Mouse (Mus musculus) gastrocnemius, adult 8-10 months (tissue): ENCODE data around the gene Esrrb. TPM values are rescaled to one million over a fixed set of nuclear protein-coding genes. Genes with fewer than 3 reads are reported as not detected.
A peak's percentile ranks its signal among the peaks of the same experiment; 100 is the strongest.

Experiments
- DNase-seq, 2 experiments: peaks; one replicate each; pipeline ENCODE4 v3.0.0; 2022; ENCODE audit warnings: low spot score in 2 of 2
- total RNA-seq, 4 experiments: library from RNA; stranded (reverse); gene quantifications; 2 replicates each; pipeline ENCODE4 v1.2.4; 2022

Esrrb gene
- total RNA-seq, 4 experiments from 2014 or later = 6.7 to 9.7 (median 7.4) TPM

- DNase-seq = peak in 1 of 2 experiments; percentile 17
These were observed 131.9 kb downstream of the Esrrb start for GRCm38 (mm10) chr12:86492822-86493221.

- no peak for DNase-seq
These were observed 136.2 kb downstream of the Esrrb start for GRCm38 (mm10) chr12:86497126-86497525.

DNA sequence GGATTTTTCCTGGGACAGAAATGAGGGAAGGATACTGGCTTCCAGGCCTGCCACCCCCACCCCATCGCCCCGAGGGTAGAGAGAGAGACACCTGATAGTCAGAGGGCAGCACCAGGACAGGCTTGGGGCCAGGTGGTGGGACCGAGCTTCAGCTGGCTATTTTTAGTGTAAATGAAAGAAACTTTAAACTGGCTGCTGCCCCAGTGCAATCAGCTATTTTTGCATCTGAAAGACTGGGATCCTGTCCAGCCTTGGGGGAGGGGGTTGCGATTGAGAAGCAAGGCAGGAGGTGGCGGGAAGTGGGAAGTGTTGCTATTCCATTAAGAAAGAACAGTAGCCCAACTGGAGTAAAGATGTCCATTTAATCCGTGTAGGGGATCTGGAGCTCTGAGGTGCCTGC is 137.8 kb downstream of the Esrrb start:
- peak; percentile 80 to 85 for DNase-seq

GRCm38 (mm10) chr12:86501728-86502127 is 140.8 kb downstream of the Esrrb start:
- DNase-seq = no peak

DNA sequence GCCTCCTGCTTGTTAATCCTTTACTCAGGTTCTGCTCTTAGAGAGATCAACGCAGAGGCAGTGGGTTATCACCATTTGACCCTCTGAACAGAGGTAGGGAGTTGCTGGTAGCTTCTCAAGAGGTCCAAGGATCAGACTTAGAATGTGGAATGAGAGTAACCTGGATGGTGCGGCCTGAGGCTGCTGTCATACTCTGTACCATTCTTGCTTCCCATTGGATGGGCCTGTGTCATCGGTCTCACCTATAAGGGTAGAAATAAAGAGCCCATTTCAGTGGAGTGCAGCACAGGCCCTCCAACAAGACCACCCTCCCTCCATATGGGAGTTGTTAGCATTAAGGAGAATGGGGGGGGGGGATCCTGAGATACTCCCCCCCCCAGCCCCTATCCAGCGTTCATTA is 143.0 kb downstream of the Esrrb start:
- no peak for DNase-seq

- no peak for DNase-seq
These were observed 143.4 kb downstream of the Esrrb start for GRCm38 (mm10) chr12:86504321-86504720.

DNA sequence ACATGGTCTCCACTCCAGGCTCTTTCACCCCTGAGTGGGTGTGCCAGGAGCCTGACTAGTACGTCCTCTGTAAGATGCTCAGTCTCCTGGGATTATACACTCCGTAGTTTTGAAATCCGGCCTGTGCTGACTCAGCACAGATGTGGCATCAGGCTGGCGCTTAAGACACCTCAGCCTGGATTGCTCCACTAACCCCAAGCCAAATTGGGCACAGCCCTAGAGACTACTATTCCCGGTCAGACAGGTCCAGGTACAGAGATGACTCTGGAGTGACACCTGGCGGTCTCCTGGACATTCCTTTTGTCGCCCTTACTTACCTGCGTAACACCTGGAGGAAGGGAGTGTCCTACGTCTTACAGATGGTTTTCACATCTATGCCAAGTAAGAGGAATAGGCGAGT is 146.8 kb downstream of the Esrrb start:
- DNase-seq = no peak

DNA sequence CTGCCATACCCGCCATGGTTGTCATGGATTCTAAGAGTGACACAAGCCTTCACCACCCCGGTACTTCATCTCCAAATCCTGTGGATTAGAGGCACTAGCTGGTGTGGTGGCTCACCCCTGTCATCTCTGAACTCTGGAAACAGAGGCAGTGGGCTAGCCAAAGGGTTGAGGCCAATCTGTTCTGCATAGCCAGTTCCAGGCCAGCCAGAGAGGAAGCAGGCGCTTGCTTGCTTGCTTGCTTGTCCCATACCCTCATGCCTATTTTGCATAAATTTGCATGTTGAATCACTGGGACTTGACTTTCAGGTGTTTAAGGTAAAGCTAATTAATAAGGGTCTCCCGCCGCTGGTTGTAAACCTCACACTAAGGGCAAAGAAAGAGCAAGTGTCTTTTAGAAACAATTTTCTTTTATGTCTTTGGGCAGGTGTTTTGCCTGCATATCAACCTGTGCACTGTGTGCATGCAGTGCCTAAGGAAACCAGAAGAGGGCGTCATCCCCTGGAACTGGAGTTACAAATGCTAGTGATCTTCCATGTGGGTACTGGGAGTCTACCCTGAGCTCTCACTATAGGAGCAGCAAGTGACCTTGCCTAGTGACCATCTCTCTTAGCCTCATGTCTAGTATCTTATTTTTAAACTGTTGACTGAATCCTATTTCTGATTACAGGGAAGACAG is 147.5 kb downstream of the Esrrb start:
- DNase-seq = no peak

- DNase-seq = no peak
These were observed 148.7 kb downstream of the Esrrb start for GRCm38 (mm10) chr12:86509295-86510279.

GRCm38 (mm10) chr12:86512335-86512734 is 151.4 kb downstream of the Esrrb start:
- no peak for DNase-seq

- DNase-seq = no peak
These were observed 152.7 kb downstream of the Esrrb start for GRCm38 (mm10) chr12:86513596-86513995.

DNA sequence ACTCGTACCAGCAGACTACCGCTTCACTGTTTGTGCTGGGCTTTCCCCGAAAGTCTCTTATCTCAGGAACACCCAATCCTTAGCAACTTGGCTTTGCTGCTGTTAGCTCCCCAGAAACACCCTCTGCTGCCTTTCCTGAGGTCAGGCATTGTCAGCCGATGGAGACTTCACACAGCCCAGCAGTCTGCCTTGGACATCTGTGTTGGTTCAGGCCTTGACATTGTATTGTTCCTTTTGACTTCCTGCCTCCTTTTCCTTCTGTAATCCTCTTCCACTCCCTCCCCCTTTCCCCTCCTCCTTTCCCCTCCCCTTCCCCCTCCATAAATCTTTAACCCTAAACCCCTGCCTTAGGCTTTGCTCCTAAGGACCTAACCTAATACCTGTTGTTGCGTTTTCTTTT is 155.7 kb downstream of the Esrrb start:
- no peak for DNase-seq

GRCm38 (mm10) chr12:86517721-86518120 is 156.8 kb downstream of the Esrrb start:
- peak in 1 of 2 experiments; percentile 32 for DNase-seq

DNA sequence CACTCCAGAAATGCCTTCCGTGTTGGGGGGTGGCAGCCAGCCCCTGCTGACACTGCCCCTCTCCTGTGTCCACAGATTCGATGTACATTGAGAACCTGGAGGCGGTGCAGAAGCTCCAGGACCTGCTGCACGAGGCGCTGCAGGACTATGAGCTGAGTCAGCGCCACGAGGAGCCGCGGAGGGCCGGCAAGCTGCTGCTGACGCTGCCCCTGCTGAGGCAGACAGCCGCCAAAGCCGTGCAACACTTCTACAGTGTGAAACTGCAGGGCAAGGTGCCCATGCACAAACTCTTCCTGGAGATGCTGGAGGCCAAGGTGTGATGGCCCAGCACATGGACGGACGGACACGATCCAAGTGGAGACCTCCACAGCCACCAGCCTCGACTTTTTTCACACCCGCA is 157.8 kb downstream of the Esrrb start:
- no peak for DNase-seq

DNA sequence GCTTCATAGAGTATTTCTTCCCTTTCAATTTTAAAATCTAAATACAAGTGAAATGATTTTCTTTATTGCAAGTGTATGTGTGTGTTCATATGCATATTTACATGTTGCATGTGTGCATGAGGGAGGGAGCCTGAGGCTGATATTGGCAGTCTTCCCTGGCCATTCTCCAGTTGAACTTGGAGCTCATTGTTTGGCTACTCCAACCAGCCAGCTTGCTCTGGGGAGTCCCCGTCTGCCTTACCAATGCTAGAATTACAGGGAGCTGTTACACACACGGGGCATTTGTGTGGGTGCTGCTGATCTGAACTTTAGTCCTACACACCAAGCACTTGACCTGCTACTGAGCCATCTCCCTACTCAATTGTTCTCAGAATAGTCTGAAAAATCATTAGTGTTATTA is 173.4 kb downstream of the Esrrb start:
- no peak for DNase-seq

DNA sequence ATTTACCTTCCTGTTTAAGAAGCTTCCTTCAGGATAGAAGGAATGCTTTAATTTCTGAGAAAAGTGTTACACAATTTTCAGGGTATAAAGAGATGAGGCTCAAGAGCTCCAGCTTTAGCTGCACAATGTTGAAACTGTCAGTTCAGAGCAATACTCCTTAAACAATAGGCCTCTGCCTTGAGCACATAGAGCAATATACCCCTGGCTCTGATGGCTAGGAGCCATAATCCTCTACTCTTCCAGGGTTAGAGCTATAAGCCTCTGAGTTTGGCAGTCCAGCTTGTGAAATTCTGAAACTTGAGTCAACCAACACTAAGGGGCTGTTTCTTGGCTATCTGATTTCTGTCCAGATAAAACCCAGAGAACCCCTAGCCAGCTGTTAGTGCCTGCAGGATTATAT is 176.9 kb downstream of the Esrrb start:
- DNase-seq = no peak

GRCm38 (mm10) chr12:86538711-86539110 is 177.8 kb downstream of the Esrrb start:
- DNase-seq = peak; percentile 23 to 31

DNA sequence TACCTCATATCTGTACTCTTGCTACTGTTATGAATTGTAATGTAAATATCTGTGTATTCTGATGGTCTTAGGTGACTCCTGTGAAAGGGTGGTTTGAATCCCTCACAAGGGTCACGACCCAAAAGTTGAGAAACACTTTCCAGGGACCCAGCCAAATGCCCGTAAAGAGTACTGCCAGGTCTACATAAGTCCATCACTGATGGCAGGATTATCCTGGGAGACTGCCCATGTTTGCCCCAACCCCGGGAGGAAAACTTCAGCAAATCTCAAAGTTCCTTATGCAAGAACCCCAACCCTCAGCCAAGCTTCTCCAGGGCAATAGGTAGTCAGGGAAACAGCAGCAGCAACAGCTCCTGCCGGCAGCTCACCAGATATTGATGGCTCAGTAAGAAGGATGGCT is 178.6 kb downstream of the Esrrb start:
- no peak for DNase-seq

DNA sequence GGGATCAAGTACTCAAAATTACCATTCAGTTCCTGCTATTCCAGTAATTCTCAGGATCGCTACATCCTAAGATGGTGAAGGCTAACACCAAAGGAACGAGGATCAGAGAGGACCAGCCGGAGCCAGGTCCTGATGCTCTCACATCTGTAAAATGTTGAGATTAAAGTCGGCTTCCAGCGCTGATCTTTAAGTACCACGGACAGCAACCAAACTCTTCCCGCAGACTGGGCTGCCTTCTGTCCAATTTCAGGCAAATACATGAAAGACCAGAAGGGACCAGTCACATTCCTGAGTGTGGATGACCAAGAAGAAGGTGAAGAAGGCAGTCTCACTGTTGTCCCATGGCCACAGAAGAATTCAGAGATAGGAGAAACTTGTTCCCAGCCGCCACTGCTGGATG is 186.9 kb downstream of the Esrrb start:
- DNase-seq = no peak

DNA sequence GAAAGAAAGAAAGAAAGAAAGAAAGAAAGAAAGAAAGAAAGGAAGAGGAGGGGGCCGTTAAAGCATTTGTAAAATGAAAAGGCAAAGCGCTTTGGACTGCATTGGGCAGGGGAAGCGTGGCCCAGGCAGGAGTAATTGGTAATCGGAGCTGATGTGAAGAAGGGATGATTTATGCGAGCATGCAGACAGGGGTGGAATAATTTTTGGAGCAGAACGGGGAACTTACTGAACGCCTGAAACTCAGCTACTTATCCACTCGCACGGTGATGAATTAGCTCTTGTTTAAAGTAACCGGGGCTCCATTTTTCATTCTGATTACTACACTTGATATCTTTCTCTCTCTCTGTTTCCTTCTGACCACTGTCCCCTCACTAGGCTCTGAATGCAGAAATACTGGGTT is 192.1 kb downstream of the Esrrb start:
- no peak for DNase-seq

DNA sequence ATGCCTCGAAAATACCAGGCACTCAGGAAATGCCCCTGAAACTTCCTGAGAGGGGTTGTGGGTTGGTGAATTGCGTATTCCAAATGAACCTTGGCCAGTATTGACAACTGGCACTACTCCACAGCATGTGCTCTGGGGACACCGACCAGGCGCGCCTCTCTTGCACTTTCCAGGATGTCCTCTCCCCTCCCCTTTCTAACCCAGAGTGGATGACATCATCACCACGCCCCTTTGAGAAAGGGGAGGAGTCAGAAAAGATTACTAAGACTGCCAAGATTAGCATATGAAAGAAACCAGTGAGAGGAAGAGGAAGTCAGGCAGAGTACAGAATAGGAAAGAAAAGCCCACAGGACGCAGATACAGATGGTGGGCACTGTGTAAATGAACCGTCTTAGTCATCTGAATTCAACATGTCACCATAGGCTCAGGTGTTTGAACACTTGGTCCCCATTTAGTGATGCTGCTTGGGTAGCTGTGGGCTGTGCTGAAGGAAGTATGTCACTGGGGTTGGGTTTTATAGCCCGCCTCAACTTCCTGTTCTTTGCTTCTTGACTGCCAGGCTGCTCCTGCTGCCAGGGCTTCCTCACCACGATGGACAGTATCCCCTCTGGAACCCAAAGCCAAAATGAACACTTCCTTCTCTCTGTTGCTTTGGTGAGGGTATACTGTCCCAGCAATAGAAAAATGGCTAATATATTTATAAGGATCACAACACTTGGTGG is 196.0 kb downstream of the Esrrb start:
- DNase-seq = no peak

GRCm38 (mm10) chr12:86558889-86559288 is 198.0 kb downstream of the Esrrb start:
- DNase-seq = no peak
